Mouse (Mus musculus) spleen, adult 10 weeks (tissue): Measurements from ENCODE around the gene Gm9999. TPM values are rescaled to one million over a fixed set of nuclear protein-coding genes. Genes with fewer than 3 reads are reported as not detected.

ENCODE experiments used
- polyA plus RNA-seq: library from polyadenylated mRNA; stranded (reverse); fragments of 350-450 nt; fragmentation: Illumina TruSeq; extraction: RNeasy Lipid Tissue Mini Kit (QIAGEN cat#74804); gene quantifications from one replicate; pipeline ENCODE4 v1.2.3, GENCODE M21; 2015; ENCODE audit warnings: low replicate concordance; ENCODE audit not compliant: insufficient read depth

Gene Gm9999
- not detected for polyA plus RNA-seq

GRCm38 (mm10) chr7:46983280-46983679 lies at the start of gene Gm9999:
Gm9999 (plus strand) TSS chr7:46983580.

GRCm38 (mm10) chr7:46957831-46958691 lies 25.3 kb upstream of the Gm9999 start, which contains the start of gene Uevld:
Uevld (minus strand) TSS chr7:46958527.

DNA sequence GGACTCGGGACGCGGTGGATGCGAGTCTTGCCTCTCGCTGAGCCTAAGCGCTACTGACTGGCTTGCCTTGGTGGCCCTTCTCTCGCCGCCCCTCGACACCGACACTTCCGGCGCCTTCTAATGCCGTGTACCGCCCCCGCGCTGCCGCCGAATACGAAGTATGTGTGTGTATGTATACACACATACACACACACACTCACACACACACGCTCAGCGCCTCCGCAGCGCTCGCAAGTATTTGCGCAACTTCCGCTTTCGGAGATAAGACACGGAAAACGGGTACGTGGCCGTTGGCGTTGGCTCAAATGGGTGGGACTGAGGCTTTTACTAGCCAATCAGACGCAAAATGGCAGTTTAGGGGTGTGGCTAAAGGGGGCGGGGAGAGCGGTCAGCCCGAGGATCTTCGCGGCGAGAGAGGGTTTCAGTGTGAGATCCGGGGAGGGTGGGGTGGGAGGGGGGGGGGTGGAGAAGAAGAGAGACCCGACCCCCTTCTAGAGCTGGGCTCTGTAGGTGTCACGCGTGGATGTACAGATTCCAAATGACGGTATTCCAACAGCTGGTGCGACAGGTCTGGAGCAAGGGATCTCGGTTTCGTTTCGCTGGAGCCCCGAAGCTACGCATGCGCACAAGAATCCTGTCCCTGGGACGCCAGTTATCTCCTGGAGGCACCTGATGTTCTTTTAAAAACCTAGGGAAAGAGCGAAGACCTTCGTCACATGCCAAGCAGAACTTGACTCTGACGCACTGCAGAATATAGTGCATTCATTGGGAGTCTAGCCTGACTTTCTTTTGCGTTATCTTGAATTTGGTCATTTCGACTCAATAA lies 25.0 kb downstream of the Gm9999 start, which contains the start of gene Spty2d1:
TSS of gene Spty2d1 (minus strand) at position 244 of the 826 bp plus-strand sequence.

Other genes starting within 250 kb of the Gm9999 start
- gene Saa1, start 240.6 kb upstream of the Gm9999 start, polyA plus RNA-seq: not detected
- not detected for gene Saa2, start 231.8 kb upstream of the Gm9999 start, polyA plus RNA-seq
- 62.5 TPM for gene Hps5, start 187.5 kb upstream of the Gm9999 start, polyA plus RNA-seq
- 56.3 TPM for gene Gtf2h1, start 187.5 kb upstream of the Gm9999 start, polyA plus RNA-seq
- 238 TPM for gene Ldha, start 142.1 kb upstream of the Gm9999 start, polyA plus RNA-seq
- gene Ldhc, start 122.4 kb upstream of the Gm9999 start, polyA plus RNA-seq: not detected
- gene Tsg101, start 63.6 kb upstream of the Gm9999 start, polyA plus RNA-seq: 96.7 TPM
- 11.0 TPM for gene Uevld, start 25.1 kb upstream of the Gm9999 start, polyA plus RNA-seq
- gene Spty2d1, start 24.8 kb downstream of the Gm9999 start, polyA plus RNA-seq: 29.6 TPM
- 24.0 TPM for gene Tmem86a, start 67.0 kb downstream of the Gm9999 start, polyA plus RNA-seq
- gene Ptpn5, start 150.1 kb downstream of the Gm9999 start, polyA plus RNA-seq: 0.21 TPM
- not detected for gene Mrgpra6, start 221.3 kb downstream of the Gm9999 start, polyA plus RNA-seq